Mouse (Mus musculus) thymus, postnatal 14 days (tissue): ENCODE measurements at regions not wholly inside any gene's neighbourhood (a gene's known extent, or its start where the extent isn't known, plus 50 kb on each side); places are given as distances from the start of the nearest gene placed in this dataset.

Experiments used
- DNase-seq: peaks from one replicate; pipeline ENCODE4 v3.0.0; 2021

DNA sequence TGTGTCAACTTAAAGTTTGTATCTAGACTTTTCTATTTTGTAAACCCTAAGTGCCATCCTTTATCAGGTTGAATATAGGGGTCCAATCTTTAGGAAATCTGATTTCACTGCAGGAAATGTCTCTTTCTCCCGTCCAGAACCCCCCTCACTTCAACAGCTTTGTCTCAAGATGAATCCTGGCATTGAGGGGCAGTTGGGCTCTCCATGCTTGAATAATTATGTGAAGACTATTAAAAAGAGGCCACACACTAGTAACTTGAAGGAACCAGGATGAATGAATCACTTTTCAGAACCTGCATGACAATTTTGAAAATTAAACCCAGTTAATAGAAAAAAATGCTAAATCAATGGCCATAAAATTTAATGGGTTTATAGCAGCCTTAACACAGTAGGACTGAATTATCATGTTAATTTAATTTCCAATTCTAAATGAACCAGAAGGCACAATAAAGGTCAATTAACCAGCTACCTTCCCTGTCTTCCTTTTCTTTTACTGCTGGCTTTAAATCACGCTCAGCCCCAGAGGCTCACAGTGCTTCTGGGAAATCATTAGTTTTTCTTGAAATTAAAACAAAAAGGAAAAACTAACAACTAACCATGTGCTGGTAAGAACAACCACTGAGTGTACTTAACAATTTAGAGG is 185.3 kb upstream of the Fam92a start:
- no peak for DNase-seq

DNA sequence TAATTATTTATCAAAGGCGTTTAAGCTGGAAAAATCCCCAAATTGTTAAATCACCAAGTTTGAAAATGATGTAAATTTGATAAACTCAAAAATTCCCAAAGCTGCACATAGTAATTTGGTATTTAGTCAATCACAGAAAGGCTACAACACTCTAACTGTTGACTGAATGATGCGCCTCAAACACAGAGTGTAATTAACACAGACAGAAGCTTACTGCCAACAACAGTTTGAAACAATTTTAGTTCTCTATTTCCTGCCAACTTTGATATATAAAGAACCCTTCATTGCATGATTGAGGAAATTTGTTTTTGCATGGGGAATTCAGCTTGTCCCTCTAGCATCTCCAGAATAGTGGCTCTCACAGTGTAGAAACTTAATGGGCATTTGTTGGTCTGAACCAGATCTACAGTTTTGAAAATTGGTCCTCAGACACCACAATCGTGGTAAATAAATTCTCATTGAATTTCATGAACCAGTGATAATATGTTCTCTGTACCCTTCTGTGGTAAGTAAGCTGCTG is 181.6 kb upstream of the Fam92a start:
- DNase-seq = no peak

DNA sequence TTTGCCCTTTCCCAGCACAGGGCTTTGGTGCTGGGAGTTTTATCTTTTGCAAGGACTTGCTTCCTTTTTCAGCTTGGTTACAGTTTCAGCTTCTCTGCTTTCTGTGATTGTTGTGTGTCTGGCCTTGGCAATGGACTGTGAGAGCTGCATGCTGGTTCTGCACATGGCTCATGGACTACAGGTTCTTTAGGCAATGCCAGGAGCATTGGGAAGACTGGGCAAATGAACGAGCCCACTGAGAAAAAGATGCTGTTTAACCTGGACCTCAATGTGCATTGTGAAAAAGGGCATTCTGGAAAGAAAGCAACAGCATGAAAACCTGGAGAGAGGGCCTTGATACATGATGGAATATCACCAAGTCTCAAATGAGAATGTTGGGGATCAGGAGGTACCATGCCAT is 167.4 kb upstream of the Fam92a start:
- no peak for DNase-seq

DNA sequence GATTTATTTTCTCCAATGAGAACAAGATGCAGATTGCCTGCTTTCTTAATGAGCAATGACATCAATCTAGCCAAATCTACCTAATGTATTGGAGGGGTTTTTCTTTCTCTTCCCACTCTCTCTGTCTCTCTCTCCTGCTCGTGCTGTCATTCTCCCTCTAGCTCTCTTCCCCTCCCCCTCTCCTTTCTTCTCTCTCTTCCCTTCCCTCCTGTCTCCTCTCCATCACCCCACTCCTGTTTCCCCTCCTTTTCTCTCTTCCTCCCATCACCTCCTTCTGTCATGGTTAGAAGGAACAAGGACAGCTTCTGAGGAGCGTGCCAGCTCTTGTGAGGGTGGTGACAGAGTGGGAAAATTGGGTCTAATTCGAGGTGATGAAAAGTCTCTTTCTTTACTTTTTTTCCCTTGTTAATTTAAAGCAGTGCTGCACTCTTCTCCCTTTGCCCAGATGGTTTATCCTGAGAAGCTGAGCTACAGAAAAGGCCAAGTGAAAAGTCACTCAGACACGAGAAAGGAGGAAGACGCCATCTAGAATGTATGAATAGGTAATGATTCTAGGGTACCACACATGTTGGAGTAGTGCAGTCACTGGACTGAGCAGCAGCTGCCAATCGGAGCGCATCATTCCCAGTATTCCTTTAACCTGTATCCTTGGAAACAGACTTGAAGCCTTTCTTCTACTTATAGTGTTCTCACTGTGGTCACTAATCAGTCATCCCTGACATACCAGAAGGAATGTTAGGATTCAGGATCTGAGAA is 163.2 kb upstream of the Fam92a start:
- DNase-seq = no peak

DNA sequence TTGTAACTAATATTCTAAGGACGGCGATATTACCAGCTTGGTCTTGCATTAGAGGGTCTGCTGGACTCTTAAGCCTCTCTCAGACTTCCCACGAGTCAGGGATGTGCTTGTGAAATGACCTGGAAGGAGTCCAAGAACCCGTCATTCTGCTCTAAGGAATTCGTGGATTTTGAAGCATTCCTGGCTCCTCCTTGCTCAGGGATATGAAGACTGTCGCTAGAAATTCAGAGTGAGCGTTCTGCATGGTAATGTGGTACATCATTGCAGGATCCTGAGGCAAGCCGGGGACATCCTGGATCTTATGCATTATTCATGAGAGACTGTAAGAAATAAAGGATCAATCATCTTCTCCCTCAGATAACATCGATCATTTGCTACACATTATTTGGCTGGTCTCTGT is 162.6 kb upstream of the Fam92a start:
- no peak for DNase-seq

DNA sequence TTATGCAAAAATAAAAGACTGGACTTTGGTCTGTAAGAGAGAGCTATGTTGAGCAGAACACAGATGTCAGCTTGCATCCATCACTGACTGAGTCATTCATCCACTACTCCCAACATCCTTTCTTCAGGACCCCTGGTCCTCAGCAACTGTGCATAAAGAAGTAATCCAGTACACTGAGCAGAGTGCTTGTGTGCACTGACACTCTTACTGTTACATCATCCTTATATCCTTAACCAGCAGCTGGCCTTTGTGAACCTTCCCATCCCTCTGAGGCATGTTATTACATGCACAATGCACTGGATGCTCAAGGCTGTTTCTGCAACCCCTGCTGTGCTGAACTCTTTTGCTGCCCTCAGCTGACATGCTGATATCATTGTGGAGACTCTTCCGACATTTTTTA is 144.2 kb upstream of the Fam92a start:
- DNase-seq = no peak

DNA sequence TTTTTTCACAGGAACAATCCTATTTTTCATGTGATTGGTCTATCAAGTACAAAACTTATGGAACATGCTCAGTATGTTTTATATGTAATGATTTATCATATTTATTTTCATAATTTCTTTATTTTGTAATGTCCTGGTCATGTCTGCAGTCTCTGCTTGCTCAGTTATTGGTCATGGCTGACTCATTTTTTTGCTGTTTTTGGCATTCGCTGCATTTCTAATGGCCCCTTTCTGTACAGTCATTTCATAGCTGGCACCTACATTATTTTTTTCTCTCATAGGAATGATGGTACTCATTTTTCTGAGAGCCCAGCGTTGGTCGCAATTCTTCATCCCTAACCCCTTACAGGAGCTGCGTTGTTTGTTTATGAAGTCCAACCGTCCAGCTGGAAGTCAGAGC is 136.5 kb upstream of the Fam92a start:
- no peak for DNase-seq

DNA sequence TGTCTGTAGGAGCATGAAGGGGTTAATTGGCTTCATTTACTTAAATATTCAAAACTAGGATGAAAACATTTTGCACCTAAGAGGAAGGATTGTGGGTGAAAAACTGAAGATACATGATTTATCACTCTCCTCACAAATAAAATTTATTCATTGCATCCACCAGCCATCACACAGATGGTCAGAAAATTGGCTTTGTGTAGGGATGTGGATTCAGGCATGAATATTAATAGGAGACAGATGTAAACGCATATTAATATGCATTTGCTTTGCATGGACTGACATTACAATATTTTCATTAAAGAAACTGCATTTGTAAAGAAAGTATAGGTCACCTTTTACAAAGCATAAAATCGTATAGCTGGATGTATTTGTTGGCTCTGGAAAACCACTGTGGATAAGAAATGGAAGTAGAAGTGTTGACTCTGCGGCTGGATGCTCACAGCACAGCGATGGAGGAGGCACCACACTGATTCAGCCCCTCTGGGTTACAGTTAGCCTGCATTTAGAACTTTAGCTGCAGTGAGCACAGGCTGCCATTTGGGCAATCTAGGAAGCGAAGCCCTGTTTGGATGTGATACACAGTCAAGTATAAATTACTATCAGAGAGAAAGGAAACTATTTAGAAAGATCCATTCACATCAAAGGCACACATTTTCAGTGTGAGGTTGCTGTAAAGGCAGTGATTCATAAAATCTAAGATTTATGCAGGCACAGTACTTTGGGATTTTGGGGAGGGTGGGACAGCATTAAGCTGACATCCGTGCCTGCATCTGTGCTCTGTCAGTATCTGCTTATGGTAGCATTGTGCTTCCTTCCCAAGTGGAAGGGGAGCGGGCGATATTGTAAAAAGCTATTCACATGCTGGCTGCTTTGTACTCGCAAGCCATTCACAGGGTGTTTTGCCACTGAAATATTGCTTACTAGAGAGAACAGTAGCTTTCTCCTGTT is 135.1 kb upstream of the Fam92a start:
- no peak for DNase-seq

DNA sequence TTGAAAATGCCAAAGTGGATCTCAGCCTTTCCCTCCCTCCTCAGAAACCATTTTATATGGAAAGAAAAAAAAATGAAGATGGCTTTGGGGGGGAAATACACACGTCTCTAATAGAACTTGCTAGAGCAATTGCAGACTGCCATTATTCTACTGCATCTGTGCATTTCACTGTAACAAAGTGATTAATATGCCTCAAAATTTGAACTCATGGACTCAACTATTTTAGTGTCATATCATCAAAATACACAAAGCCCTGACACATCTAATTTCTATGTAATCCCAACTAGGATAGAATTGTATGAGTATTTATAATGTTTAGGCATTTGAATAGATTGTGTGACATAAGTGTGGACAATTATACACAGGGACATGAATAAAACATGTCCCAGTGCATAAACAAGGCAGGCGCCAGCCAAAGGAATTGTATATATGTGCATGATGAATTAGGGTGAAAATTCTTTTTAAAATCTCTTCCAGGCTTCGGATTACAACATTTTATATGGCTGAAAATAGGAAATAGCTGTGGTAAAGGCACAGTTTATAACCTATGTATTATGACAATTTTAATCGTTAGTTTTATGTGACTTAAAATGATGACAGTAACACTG is 115.4 kb upstream of the Fam92a start:
- no peak for DNase-seq

DNA sequence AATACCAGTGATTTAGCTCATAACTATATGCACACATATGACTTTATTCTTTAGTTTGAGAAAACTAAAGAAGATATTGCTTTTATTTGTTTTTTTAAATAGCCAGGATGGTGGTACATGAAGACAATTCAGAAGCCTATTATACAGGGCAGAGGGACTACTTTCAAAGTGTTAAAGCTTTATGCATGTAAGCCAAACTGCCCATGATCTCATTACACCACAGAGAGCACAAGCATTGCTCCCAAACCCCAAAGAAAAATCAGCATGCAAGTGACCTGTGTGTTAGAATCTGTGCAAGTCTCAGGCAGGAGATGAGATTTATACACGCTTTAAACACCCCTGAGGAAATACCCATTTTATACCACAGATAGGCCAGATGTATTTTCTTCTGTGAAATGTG is 114.6 kb upstream of the Fam92a start:
- no peak for DNase-seq

DNA sequence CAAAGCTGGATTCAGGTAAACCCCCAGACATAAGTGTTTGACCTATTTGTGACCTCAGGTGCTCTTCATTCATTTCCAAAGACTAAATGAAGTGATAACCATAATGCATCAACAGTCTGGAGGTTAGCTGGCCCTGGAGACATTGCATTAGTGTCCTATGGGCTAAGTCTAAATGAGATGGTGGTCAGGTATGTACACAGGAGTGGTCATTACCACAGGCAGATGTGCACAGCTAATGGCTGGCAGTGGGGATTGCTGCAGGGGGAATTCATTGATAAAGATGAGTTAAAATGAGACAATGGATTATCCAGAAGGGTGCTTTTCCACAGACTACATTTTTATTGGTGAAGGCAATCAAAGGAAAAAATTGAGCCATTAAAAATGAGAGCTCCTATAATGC is 114.2 kb upstream of the Fam92a start:
- DNase-seq = no peak

DNA sequence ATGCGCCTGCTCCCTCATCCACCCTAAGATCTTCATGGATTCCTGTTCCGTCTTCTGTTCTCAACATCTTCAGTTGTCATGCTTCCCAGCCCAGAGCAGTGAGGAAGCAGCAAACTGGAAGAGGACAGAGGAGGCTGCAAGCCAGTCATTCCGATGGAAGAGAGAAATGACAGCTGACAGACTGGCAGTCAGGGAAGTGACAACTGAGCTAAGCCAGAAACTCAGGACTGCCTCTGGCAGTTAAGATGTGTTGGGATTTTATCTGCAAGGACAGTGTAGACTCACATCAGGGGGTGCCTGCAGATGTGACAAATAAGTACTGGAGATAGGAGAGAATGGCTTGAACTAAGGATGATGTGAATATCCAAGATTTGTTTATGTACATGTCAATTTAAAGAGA is 106.1 kb upstream of the Fam92a start:
- DNase-seq = no peak

DNA sequence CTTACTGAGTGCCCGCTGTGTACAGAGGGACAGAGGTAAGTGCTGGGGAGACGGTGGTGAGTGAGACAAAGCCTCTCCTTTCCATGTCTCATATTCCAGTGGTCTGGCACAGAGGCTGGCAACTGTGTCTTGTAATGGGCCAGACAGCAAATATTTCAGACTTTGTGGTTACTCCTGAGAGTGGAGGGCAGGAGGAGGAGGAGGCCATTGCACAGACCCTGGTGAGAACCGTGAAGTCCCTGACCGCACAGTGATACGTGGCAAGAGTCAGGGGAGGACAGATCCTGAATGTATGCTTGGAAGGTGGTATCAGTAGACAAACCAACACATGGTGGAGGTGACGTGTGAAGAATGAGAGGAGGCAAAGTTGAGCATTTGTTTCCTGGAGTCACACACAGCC is 101.6 kb upstream of the Fam92a start:
- no peak for DNase-seq

DNA sequence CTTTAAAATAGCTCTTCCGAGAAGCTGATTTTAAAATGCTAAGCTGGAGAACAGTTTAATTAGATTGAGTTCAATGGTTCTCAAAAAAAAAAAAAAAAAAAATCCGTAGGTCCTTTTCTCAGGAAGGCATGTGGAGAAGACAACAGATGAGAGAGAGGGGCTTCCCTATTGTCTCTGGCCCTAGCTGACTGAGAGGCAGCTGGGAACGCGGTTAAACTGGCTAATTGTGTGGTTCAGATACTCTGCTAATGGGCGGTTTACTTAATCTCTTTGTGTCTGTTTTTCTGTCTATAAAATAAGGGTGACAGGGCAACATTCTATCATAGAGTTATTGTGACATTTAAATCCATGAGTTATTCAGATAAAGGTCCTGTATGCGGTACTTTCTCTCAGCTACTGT is 101.1 kb upstream of the Fam92a start:
- no peak for DNase-seq

DNA sequence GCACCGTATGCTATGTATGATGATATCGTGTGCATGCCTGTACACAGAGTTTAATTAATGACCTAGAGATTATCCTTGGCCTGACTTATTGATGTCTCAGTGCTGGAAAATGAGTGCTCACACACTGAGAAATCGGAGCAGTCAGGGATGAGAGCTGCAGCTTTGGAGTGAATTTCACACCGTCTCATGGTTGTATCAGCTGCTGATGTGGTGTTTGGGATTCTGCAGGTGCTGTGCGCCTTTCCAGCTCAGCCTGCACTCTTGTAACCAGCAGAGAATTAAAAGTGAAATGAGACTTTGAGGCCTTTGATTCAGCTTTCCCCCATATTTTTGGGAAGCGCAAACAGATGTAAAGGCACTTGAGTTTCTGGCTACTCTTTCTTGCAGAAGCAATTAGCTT is 100.6 kb upstream of the Fam92a start:
- no peak for DNase-seq

DNA sequence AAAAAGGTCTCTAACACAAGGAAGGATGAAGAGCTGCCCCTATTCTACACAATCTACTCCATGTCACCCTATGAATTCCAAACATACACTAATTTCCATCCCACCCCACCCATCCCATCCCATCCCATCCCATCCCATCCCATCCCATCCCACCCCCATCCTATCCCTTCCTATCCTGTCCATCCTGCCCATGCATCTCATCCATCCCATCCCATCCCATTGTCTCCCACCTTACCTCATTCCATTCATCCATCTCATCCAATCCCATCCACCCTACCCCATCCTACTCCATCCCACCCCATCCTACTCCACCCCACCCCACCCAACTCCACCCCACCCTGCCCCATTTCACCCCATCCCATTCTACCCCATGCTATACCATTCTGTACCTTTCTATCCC is 91.9 kb upstream of the Fam92a start:
- DNase-seq = no peak

DNA sequence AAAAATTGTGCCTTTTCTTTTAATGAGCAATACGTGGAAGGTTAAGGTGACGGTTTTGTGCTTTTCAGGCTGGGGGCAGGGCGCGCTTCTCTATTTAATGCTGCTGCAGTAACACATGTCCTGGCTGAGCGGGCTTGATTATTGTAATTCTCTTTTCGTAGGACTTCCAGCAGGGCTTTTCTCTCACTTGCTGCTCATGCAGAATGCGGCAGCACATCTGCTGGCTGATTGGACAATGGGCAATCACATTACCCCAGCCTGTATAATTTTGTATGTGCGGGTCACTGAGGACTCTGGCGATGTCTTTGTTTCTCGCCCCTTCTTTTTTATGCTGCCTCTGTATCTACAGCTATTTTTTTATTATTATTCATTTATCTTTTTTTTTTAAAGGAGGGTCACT is 91.4 kb upstream of the Fam92a start:
- DNase-seq = no peak

DNA sequence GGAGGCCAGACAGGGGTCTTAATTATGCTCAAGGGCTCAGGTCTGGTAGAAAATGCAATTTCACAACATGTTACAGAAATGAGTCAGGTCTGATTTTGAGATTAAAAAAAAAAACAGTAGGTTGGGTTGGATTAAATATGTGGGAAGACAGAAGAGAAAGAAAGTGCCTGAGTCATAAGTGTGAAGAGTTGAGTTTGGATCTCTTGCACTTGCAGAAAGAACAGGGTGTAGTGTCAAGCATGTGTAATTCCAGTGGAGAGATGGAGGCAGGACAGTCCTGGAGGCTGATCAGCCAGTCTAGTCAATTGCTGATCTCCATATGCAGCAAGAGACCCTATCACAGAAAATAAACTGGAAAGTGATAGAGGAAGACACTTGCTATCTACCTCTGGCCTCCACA is 76.2 kb upstream of the Fam92a start:
- no peak for DNase-seq

DNA sequence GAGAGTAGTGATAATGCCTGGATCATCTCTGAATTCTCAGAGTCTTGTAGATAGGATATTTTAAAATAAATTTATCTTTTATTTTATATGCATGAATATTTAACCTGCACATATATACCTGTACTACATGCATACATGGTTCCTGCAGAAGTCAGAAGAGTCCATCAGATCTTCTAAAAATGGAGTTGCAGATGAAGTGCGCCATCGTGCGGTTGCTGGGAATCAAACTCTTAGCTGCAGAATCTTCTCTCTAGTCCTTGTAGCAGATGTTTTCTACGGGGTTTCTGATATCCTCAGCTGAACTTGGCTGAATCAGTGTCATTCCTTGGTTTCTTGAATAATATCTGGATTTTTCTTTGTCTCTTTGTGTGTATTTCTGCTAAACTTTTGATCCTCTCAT is 74.8 kb upstream of the Fam92a start:
- no peak for DNase-seq

DNA sequence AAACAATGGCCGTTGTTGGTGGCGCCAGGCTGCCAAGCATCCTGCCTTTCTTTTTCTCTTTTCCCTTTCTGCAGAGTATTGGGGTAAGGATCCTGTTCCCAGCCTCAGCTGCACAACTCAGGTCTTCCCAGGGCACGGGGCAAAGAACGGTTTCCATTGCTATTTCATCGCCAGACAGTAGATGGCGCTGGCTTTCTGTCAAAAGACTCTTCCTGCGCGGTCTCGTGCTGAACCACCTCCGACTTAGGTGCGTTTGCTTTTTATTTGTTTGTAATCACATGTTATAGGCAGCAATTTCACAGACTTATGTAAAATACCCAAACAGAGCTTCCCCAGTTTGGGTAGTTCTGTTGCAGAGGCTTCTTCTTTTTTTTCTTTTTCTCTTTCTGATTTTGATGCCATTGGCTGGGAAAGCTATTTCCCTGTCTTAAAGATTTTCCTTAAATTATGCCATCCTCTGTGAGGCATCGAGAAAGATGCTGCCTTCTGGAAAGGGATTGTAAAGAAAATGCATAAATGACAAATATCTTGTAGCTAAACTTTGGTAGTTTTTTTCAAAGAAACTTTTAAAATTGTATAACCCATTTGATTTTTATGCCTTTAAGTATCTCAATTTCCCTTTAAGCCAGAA is 69.2 kb upstream of the Fam92a start:
- DNase-seq = peak; percentile 35

DNA sequence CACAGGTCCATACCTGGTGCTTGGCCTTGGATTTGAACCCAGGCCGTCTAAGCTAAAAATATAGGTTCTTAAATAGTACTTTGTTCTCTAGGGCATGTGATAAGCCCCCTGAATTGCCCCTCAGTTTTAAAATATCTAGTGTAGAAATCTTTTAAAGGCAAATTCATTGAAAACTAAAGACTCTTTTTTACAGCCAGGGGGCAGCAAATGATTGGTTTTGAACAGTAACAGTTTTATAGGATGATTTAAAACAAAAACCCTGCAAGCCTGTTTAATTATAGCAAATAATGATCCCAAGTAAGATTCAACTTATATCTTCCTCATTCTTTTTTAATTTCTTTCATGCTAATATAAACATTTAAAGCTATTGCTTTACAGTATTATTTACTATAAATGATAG is 58.9 kb upstream of the Fam92a start:
- peak; percentile 14 for DNase-seq
